9 mouse cellular contexts compared by ENCODE assay signal in the genomic region with DNA sequence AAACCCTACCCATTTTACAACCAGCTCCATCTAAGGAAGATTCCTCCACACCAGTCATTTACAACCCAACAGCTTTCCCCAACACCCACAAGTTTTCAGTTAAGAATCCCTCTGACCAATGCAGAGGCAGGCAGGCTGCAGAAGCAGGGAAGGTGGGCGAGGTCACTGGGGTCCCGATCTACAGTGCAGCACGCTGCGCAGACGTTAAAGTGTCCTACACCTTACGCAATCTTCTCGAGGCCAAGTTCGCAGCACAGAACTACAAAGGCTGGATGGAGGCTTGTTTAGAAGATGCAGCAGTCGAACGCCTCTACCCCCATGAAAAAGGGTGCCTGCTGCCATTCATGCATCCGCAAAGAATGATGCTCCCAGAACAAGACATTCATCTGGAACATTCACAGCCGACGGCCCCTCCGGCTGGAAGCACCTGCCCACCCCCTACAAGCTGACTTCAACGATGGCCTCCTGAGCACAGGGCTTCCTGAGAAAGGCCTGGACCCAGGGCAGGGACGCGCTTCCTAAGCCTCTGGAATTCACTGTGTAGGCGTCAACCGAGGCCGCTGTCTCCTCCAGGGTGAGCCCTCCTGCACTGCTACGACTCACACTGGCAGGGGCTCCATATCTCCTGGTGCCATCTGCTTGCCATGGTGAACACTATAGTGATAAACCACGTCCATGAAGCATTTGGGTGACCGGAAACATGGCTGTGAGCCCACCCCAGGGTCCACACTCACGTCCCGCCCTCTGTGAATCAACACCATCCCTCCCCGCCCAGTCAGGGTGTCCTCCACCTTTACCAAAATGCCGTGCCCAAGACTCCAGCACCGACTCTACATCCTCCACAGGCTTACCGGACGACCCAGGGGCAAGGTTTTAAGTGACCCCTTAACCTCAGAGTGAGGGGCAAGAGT. TPM values are rescaled to one million over a fixed set of nuclear protein-coding genes. Genes with fewer than 3 reads are reported as not detected.
DNase-seq lines count a peak whose midpoint lies in the region; ATAC-seq and TF ChIP-seq lines count a peak whose summit lies in the region.
"Had no signal": no experiment of that assay in that cellular context is flagged by ENCODE, and none has a peak within 500 bp of the region (broad histone marks: within the 10 kb centered on the region; RNA-seq: fewer than 3 reads in every experiment).

No protein-coding gene starts in this region.

- no peak for TF ChIP-seq CTCF in kidney, adult 2 months (conservative IDR thresholded peaks at IDR 0.05; ENCODE audit: insufficient read depth, insufficient read length, low read depth, low read length)

- peak overlapping the region; percentile 16; the same call in 1 of the 2 replicates for H3K4me2 ChIP-seq in forebrain, embryonic 14.5 days (ENCODE audit: low read length)

- 0 out of 2 replicates have a peak overlapping the region, but pooled peaks have one; percentile 21 for H3K9ac ChIP-seq in forebrain, embryonic 14.5 days (ENCODE audit: low read length)

- peak; percentile 57 to 84 for DNase-seq in adrenal gland, adult (ENCODE audit: inconsistent age in 2 of 2, low spot score in 1 of 2)
- DNase-seq in adrenal gland, postnatal 4 days (ENCODE audit: low spot score in 2 of 2), result no peak
- peak; percentile 53 for DNase-seq in T-cell, adult 2 months (ENCODE audit: low spot score)
- DNase-seq in forebrain, embryonic 14.5 days (ENCODE audit: low spot score), result no peak
- DNase-seq in kidney, adult 2 months, result peak; percentile 52
- peak; percentile 23 to 31 for DNase-seq in thymus, postnatal 10 days (ENCODE audit: low spot score in 2 of 2)
- DNase-seq in right cerebral cortex, postnatal 4 days, result no peak

- H3K27ac ChIP-seq in forebrain, embryonic 14.5 days (ENCODE audit: low read depth, low read length), result no peak overlapping the region
- H3K27ac ChIP-seq in kidney, adult 2 months (ENCODE audit: insufficient read depth, low read depth, low read length), result peak overlapping the region; percentile 97

- no peak for ATAC-seq in forebrain, embryonic 14.5 days
- peak; percentile 1; the same call in 1 of the 2 replicates for ATAC-seq in megakaryocyte, adult 5-6 weeks (ENCODE audit: poor library complexity, severe bottlenecking)

- 88% methylated on average over 30 of the region's 30 CpGs for WGBS in forebrain, embryonic 14.5 days
- WGBS in kidney, adult 2 months, result 13% methylated on average over 30 of the region's 30 CpGs

- H3K36me3 ChIP-seq in forebrain, embryonic 14.5 days (ENCODE audit: control insufficient read depth, insufficient read depth, low read length), result no peaks in the 10 kb centered on the region
- H3K36me3 ChIP-seq in kidney, adult 2 months (ENCODE audit: control insufficient read depth, insufficient read depth, low read length), result peaks cover 11% of the 10 kb centered on the region

- H3K27me3 ChIP-seq in forebrain, embryonic 14.5 days (replicated peaks; ENCODE audit: control insufficient read depth, insufficient read depth, low read length), result no peaks in the 10 kb centered on the region
- H3K27me3 ChIP-seq in kidney, adult 2 months (replicated peaks; ENCODE audit: control insufficient read depth, insufficient read depth, low read length), result no peaks in the 10 kb centered on the region
- H3K27me3 ChIP-seq: Patski had no signal

- no peaks in the 10 kb centered on the region for H3K9me3 ChIP-seq in forebrain, embryonic 14.5 days (replicated peaks; ENCODE audit: control insufficient read depth, low read length)

- H3K4me1 ChIP-seq in forebrain, embryonic 14.5 days (ENCODE audit: control insufficient read depth, insufficient read depth, low read length), result peaks cover 61% of the 10 kb centered on the region
- peaks cover 30% of the 10 kb centered on the region for H3K4me1 ChIP-seq in kidney, adult 2 months (ENCODE audit: control insufficient read depth, insufficient read depth, low read length)

- peak; percentile 79 for TF ChIP-seq POLR2A in kidney, adult 2 months (IDR thresholded peaks at IDR 0.05; ENCODE audit: low read depth, low read length)

- no peak overlapping the region for H3K4me3 ChIP-seq in forebrain, embryonic 14.5 days (ENCODE audit: low read depth, low read length)
- peak overlapping the region; percentile 97 for H3K4me3 ChIP-seq in kidney, adult 2 months (ENCODE audit: insufficient read depth, low read depth, low read length)

RNA-seq across cellular contexts. Expression of gene Frmd8, which starts 31.0 kb away (rescaled TPM):
- total RNA-seq in adrenal gland, postnatal 4 days (2021), result 10 to 100 TPM; 42.4 to 45.9 TPM
- polyA plus RNA-seq in forebrain, embryonic 14.5 days (2014; fragmentation: Nextera tagmentation; extraction: Ambion mirVana), result 13.1 and 16.0 TPM in 2 replicates
- 18.5 and 23.1 TPM in 2 replicates for polyA plus RNA-seq in kidney, adult 2 months (2012; rRNA removed)
- total RNA-seq in megakaryocyte, adult 5-6 weeks (2015), result 21.4 and 21.9 TPM in 2 replicates
- 19.3 and 23.3 TPM in 2 replicates for total RNA-seq in megakaryocyte, adult 5-6 weeks (2017)

RNA-seq across cellular contexts. Expression of gene Slc25a45, which starts 33.6 kb away (rescaled TPM):
- total RNA-seq in adrenal gland, postnatal 4 days (2021), result 10 to 100 TPM; 25.9 to 26.3 TPM
- polyA plus RNA-seq in forebrain, embryonic 14.5 days (2014; fragmentation: Nextera tagmentation; extraction: Ambion mirVana), result 1.7 TPM in 2 replicates
- polyA plus RNA-seq in kidney, adult 2 months (2012; rRNA removed), result 52.7 and 63.4 TPM in 2 replicates
- total RNA-seq in megakaryocyte, adult 5-6 weeks (2015), result 55.6 and 67.9 TPM in 2 replicates
- 69.1 and 73.5 TPM in 2 replicates for total RNA-seq in megakaryocyte, adult 5-6 weeks (2017)

RNA-seq across cellular contexts. Expression of gene Tigd3, which starts 49.9 kb away (rescaled TPM):
- total RNA-seq in adrenal gland, postnatal 4 days (2021), result 1 to 10 TPM; 3.1 TPM
- 7.0 and 7.1 TPM in 2 replicates for polyA plus RNA-seq in forebrain, embryonic 14.5 days (2014; fragmentation: Nextera tagmentation; extraction: Ambion mirVana)
- polyA plus RNA-seq in kidney, adult 2 months (2012; rRNA removed), result 0.52 and 0.73 TPM in 2 replicates
- total RNA-seq in megakaryocyte, adult 5-6 weeks (2015), result 0.54 and 0.59 TPM in 2 replicates
- total RNA-seq in megakaryocyte, adult 5-6 weeks (2017), result 1.0 and 1.8 TPM in 2 replicates

Comparison
In these comparisons a context has a peak if more than half of its experiments do, and no peak if none do; other contexts are left out.
1. DNase-seq: peak in adrenal gland, adult (2 of 2), T-cell, adult 2 months (single experiment), kidney, adult 2 months (single experiment) and thymus, postnatal 10 days (2 of 2); none in adrenal gland, postnatal 4 days (0 of 2), forebrain, embryonic 14.5 days (single experiment) and right cerebral cortex, postnatal 4 days (single experiment).